Mouse (Mus musculus): ENCODE data around the gene Camk2b.

GRCm38 (mm10) chr11:6059162-6059561 lies 7.0 kb downstream of the Camk2b start:
- no peak for TF ChIP-seq CTCF (IDR thresholded peaks at IDR 0.05; ENCODE audit: low read depth)
- TF ChIP-seq EP300 (IDR thresholded peaks at IDR 0.05; ENCODE audit: low read depth), result no peak
